Mouse (Mus musculus) gastrocnemius, postnatal 10 days (tissue): Measurements from ENCODE around the gene Akr1c6. TPM values are rescaled to one million over a fixed set of nuclear protein-coding genes. Genes with fewer than 3 reads are reported as not detected.
"Not testable (repeated sequence)": the region's sequence is repeated elsewhere in the genome, so short reads cannot be mapped to it uniquely, and the experiment has no call there.

Source experiments
- DNase-seq: peaks from one replicate; pipeline ENCODE4 v3.0.0; 2021; ENCODE audit warnings: mixed read lengths
- long read RNA-seq, 2 experiments: library from polyadenylated mRNA; stranded (forward); transcript quantifications; one replicate each; pipeline ENCODE4 v2.0.0; 2021
- total RNA-seq, 2 experiments: library from RNA; stranded (reverse); gene quantifications; 2 replicates each; pipeline ENCODE4 v1.2.3; 2021

Gene Akr1c6
- total RNA-seq: not detected
- long read RNA-seq, experiment 1: 0 reads
- long read RNA-seq, experiment 2: 0 reads

GRCm38 (mm10) chr13:4434006-4434405, at the start of gene Akr1c6:
Gene Akr1c6, plus strand, starts transcription at chr13:4434306.
- DNase-seq: no peak

GRCm38 (mm10) chr13:4384918-4385317, 49.2 kb upstream of the Akr1c6 start:
- no peak for DNase-seq

GRCm38 (mm10) chr13:4385541-4385940, 48.6 kb upstream of the Akr1c6 start:
- DNase-seq: no peak

- no peak for DNase-seq
Measured at GRCm38 (mm10) chr13:4388762-4389446, 45.2 kb upstream of the Akr1c6 start.

- not testable (repeated sequence) for DNase-seq
Measured at GRCm38 (mm10) chr13:4400360-4400759, 33.7 kb upstream of the Akr1c6 start.

GRCm38 (mm10) chr13:4400831-4401230, 33.3 kb upstream of the Akr1c6 start:
- no peak for DNase-seq

- no peak for DNase-seq
Measured at GRCm38 (mm10) chr13:4402221-4402620, 31.9 kb upstream of the Akr1c6 start.

GRCm38 (mm10) chr13:4404726-4405125, 29.4 kb upstream of the Akr1c6 start:
- no peak for DNase-seq

GRCm38 (mm10) chr13:4406771-4407170, 27.3 kb upstream of the Akr1c6 start:
- DNase-seq: no peak

- DNase-seq: no peak
Measured at GRCm38 (mm10) chr13:4428558-4428957, 5.5 kb upstream of the Akr1c6 start.

GRCm38 (mm10) chr13:4429034-4429433, 5.1 kb upstream of the Akr1c6 start:
- no peak for DNase-seq

- DNase-seq: no peak
Measured at GRCm38 (mm10) chr13:4431129-4431528, 3.0 kb upstream of the Akr1c6 start.

- no peak for DNase-seq
Measured at GRCm38 (mm10) chr13:4465641-4466040, 31.5 kb downstream of the Akr1c6 start.

GRCm38 (mm10) chr13:4467896-4468295, 33.8 kb downstream of the Akr1c6 start:
- no peak for DNase-seq

Other genes starting within 250 kb of the Akr1c6 start
- under 1 TPM; 0.47 to 0.70 TPM for gene Akr1c13, start 243.2 kb upstream of the Akr1c6 start, total RNA-seq
- gene Akr1c19, start 205.6 kb upstream of the Akr1c6 start, total RNA-seq: under 1 TPM; 0.20 to 0.47 TPM
- gene Akr1c12, start 154.9 kb upstream of the Akr1c6 start, total RNA-seq: not detected
- gene Akr1c20, start 89.0 kb downstream of the Akr1c6 start, total RNA-seq: under 1 TPM in 1 of 2 experiments, not detected in 1; 0.20 TPM
- gene Akr1c21, start 139.8 kb downstream of the Akr1c6 start, total RNA-seq: not detected
- gene Akr1e1, start 174.9 kb downstream of the Akr1c6 start, total RNA-seq: 10 to 100 TPM; 13.7 to 16.1 TPM